Mouse (Mus musculus) embryonic facial prominence, embryonic 15.5 days (tissue): ENCODE measurements around the gene Syvn1. TPM values are rescaled to one million over a fixed set of nuclear protein-coding genes. Genes with fewer than 3 reads are reported as not detected.

Source experiments
- ATAC-seq: fragments of 200-750 bp; cut with Nextera tagmentation; 2 replicates; pipeline ENCODE4 v1.8.0; 2017; ENCODE audit warnings: low read depth, moderate TSS enrichment; ENCODE audit not compliant: insufficient number of reproducible peaks, low FRiP score, low TSS enrichment
- H3K27ac ChIP-seq: fragments of 300-500 bp; sonication (generic); replicated peaks from 2 replicates; pipeline ENCODE4 v1.5.1; 2015; ENCODE audit warnings: mild to moderate bottlenecking, inconsistent platforms
- H3K27me3 ChIP-seq: fragments of 300-500 bp; sonication (generic); 2 replicates; pipeline ENCODE4 v1.6.1; 2015; ENCODE audit warnings: inconsistent platforms
- H3K36me3 ChIP-seq: fragments of 300-500 bp; sonication (generic); 2 replicates; pipeline ENCODE4 v1.6.1; 2015; ENCODE audit warnings: mild to moderate bottlenecking, inconsistent platforms
- H3K4me1 ChIP-seq: fragments of 300-500 bp; sonication (generic); 2 replicates; pipeline ENCODE4 v1.6.1; 2015; ENCODE audit warnings: inconsistent platforms
- H3K4me2 ChIP-seq: fragments of 300-500 bp; sonication (generic); replicated peaks from 2 replicates; pipeline ENCODE4 v1.6.1; 2015; ENCODE audit warnings: mild to moderate bottlenecking, inconsistent platforms
- H3K4me3 ChIP-seq: fragments of 300-500 bp; sonication (generic); replicated peaks from 2 replicates; pipeline ENCODE4 v1.5.1; 2015; ENCODE audit warnings: mild to moderate bottlenecking, inconsistent platforms
- H3K9ac ChIP-seq: fragments of 300-500 bp; sonication (generic); 2 replicates; pipeline ENCODE4 v1.6.1; 2015; ENCODE audit warnings: inconsistent platforms
- H3K9me3 ChIP-seq: fragments of 300-500 bp; sonication (generic); replicated peaks from 2 replicates; pipeline ENCODE4 v1.6.1; 2016; ENCODE audit warnings: inconsistent platforms
- WGBS: fragments of 180-500 bp; shearing (Covaris S2); methylation state at CpG from one replicate; pipeline ENCODE4 v1.1.7; 2015; 5-methylcytosine and 5-hydroxymethylcytosine counted together
- microRNA-seq: library from miRNA; unstranded; fragments of <30 nt; microRNA quantifications from one replicate; pipeline ENCODE4, GENCODE M21; 2016; ENCODE audit warnings: borderline number of aligned reads
- polyA plus RNA-seq: library from polyadenylated mRNA; unstranded; fragments of >200 nt; fragmentation: Nextera tagmentation; extraction: Ambion mirVana; gene quantifications from 2 replicates; pipeline ENCODE4 v1.2.1, GENCODE M21; 2015

Gene Syvn1
- polyA plus RNA-seq, 1 experiment from 2014 or later = 39.8 TPM

- no peaks in the 10 kb centered on the region for H3K27me3 ChIP-seq
- H3K9me3 ChIP-seq = no peaks in the 10 kb centered on the region
- no peak overlapping the region for H3K4me2 ChIP-seq
- H3K4me3 ChIP-seq = no peak overlapping the region
- H3K27ac ChIP-seq = no peak overlapping the region
- no peaks in the 10 kb centered on the region for H3K4me1 ChIP-seq
- H3K36me3 ChIP-seq = peaks cover 22% of the 10 kb centered on the region; the same call in 1 of the 2 replicates
- 83% methylated on average over 3 of the region's 3 CpGs for WGBS
- no peak for ATAC-seq
- H3K9ac ChIP-seq = no peak overlapping the region
Observed at GRCm38 (mm10) chr19:6097847-6098246, 51.5 kb downstream of the Syvn1 start.

GRCm38 (mm10) chr19:6101186-6101585 is 54.8 kb downstream of the Syvn1 start:
- Histone ChIP-seq H3K9me3 (no peaks in the 10 kb centered on the region), H3K4me2 (no peak overlapping the region), H3K9ac (no peak overlapping the region), H3K27ac (no peak overlapping the region), H3K4me3 (no peak overlapping the region), H3K27me3 (no peaks in the 10 kb centered on the region), H3K4me1 (no peaks in the 10 kb centered on the region), H3K36me3 (0 out of 2 replicates have a peak, but pooled peaks cover 5% of the 10 kb centered on the region)
- WGBS = 30% methylated on average over 6 of the region's 6 CpGs
- ATAC-seq = no peak

- H3K36me3 ChIP-seq = 0 out of 2 replicates have a peak, but pooled peaks cover 5% of the 10 kb centered on the region
- no peak overlapping the region for H3K27ac ChIP-seq
- no peak for ATAC-seq
- WGBS = 71% methylated on average over 6 of the region's 6 CpGs
- H3K4me1 ChIP-seq = no peaks in the 10 kb centered on the region
- H3K4me2 ChIP-seq = no peak overlapping the region
- H3K27me3 ChIP-seq = no peaks in the 10 kb centered on the region
- H3K4me3 ChIP-seq = no peak overlapping the region
- no peaks in the 10 kb centered on the region for H3K9me3 ChIP-seq
- no peak overlapping the region for H3K9ac ChIP-seq
Observed at GRCm38 (mm10) chr19:6102169-6102853, 55.9 kb downstream of the Syvn1 start.

Small RNA genes lying within 50 kb of the gene (microRNA-seq; reads per million reads assigned to microRNA genes)
- gene Mir6988 = 0.52 reads per million

Other genes starting within 250 kb of the Syvn1 start
- gene Frmd8, start 171.3 kb upstream of the Syvn1 start, polyA plus RNA-seq = 32.5 and 37.4 TPM in 2 replicates
- 5.9 and 7.5 TPM in 2 replicates for gene Slc25a45, start 168.8 kb upstream of the Syvn1 start, polyA plus RNA-seq
- gene Tigd3, start 152.4 kb upstream of the Syvn1 start, polyA plus RNA-seq = 3.4 and 3.6 TPM in 2 replicates
- 144 and 167 TPM in 2 replicates for gene Dpf2, start 133.6 kb upstream of the Syvn1 start, polyA plus RNA-seq
- gene Cdc42ep2, start 121.8 kb upstream of the Syvn1 start, polyA plus RNA-seq = 11.0 TPM in 2 replicates
- gene Pola2, start 82.4 kb upstream of the Syvn1 start, polyA plus RNA-seq = 59.6 and 65.4 TPM in 2 replicates
- gene Slc22a20, start 60.4 kb upstream of the Syvn1 start, polyA plus RNA-seq = not detected in 2 replicates
- 22.1 and 22.4 TPM in 2 replicates for gene Capn1, start 30.7 kb upstream of the Syvn1 start, polyA plus RNA-seq
- 66.8 and 67.1 TPM in 2 replicates for gene Mrpl49, start 11.2 kb downstream of the Syvn1 start, polyA plus RNA-seq
- gene Fau, start 11.3 kb downstream of the Syvn1 start, polyA plus RNA-seq = 809 and 853 TPM in 2 replicates
- 37.1 and 41.1 TPM in 2 replicates for gene Znhit2, start 14.6 kb downstream of the Syvn1 start, polyA plus RNA-seq
- gene Tm7sf2, start 21.8 kb downstream of the Syvn1 start, polyA plus RNA-seq = 21.7 and 24.6 TPM in 2 replicates
- gene Vps51, start 30.7 kb downstream of the Syvn1 start, polyA plus RNA-seq = 75.9 and 76.4 TPM in 2 replicates
- gene Tmem262, start 33.5 kb downstream of the Syvn1 start, polyA plus RNA-seq = not detected in 2 replicates
- gene Gm28374, start 35.7 kb downstream of the Syvn1 start, polyA plus RNA-seq = 1.9 and 2.1 TPM in 2 replicates
- 86.9 and 90.9 TPM in 2 replicates for gene Zfpl1, start 38.4 kb downstream of the Syvn1 start, polyA plus RNA-seq
- gene Cdca5, start 38.4 kb downstream of the Syvn1 start, polyA plus RNA-seq = 27.7 and 29.0 TPM in 2 replicates
- gene AC131692.1, start 47.8 kb downstream of the Syvn1 start, polyA plus RNA-seq = not detected in 2 replicates
- 0.25 TPM in 2 replicates for gene Naaladl1, start 59.2 kb downstream of the Syvn1 start, polyA plus RNA-seq
- gene Sac3d1, start 72.1 kb downstream of the Syvn1 start, polyA plus RNA-seq = 48.4 and 48.6 TPM in 2 replicates
- gene Snx15, start 81.7 kb downstream of the Syvn1 start, polyA plus RNA-seq = 37.9 and 38.5 TPM in 2 replicates
- 0.19 and 0.39 TPM in 2 replicates for gene Batf2, start 94.4 kb downstream of the Syvn1 start, polyA plus RNA-seq
- gene Arl2, start 95.0 kb downstream of the Syvn1 start, polyA plus RNA-seq = 98.5 and 100 TPM in 2 replicates
- 0.11 and 0.13 TPM in 2 replicates for gene Majin, start 137.8 kb downstream of the Syvn1 start, polyA plus RNA-seq
- gene Gpha2, start 179.8 kb downstream of the Syvn1 start, polyA plus RNA-seq = 2.5 and 3.3 TPM in 2 replicates
- 39.2 and 39.7 TPM in 2 replicates for gene Ppp2r5b, start 189.3 kb downstream of the Syvn1 start, polyA plus RNA-seq
- gene Atg2a, start 195.1 kb downstream of the Syvn1 start, polyA plus RNA-seq = 10.3 and 11.0 TPM in 2 replicates
- gene Ehd1, start 230.1 kb downstream of the Syvn1 start, polyA plus RNA-seq = 77.2 and 83.5 TPM in 2 replicates